Mouse (Mus musculus) intestine, embryonic 15.5 days (tissue): ENCODE results near the gene 1700019N19Rik. TPM values are rescaled to one million over a fixed set of nuclear protein-coding genes. Genes with fewer than 3 reads are reported as not detected.

Source experiments
- ATAC-seq: fragments of 200-750 bp; cut with Nextera tagmentation; 2 replicates; pipeline ENCODE4 v1.8.0; 2017; ENCODE audit warnings: moderate TSS enrichment, moderate library complexity
- H3K27ac ChIP-seq: fragments of 300-500 bp; sonication (generic); 2 replicates; pipeline ENCODE4 v1.5.1; 2015; ENCODE audit warnings: mild to moderate bottlenecking, inconsistent platforms
- H3K27me3 ChIP-seq: fragments of 300-500 bp; sonication (generic); replicated peaks from 2 replicates; pipeline ENCODE4 v1.6.1; 2015; ENCODE audit warnings: inconsistent platforms
- H3K36me3 ChIP-seq: fragments of 300-500 bp; sonication (generic); 2 replicates; pipeline ENCODE4 v1.6.1; 2015; ENCODE audit warnings: inconsistent platforms
- H3K4me1 ChIP-seq: fragments of 300-500 bp; sonication (generic); replicated peaks from 2 replicates; pipeline ENCODE4 v1.6.1; 2015; ENCODE audit warnings: inconsistent platforms
- H3K4me2 ChIP-seq: fragments of 300-500 bp; sonication (generic); replicated peaks from 2 replicates; pipeline ENCODE4 v1.6.1; 2015; ENCODE audit warnings: mild to moderate bottlenecking, inconsistent platforms
- H3K4me3 ChIP-seq: fragments of 300-500 bp; sonication (generic); replicated peaks from 2 replicates; pipeline ENCODE4 v1.5.1; 2015; ENCODE audit warnings: inconsistent platforms
- H3K9ac ChIP-seq: fragments of 300-500 bp; sonication (generic); 2 replicates; pipeline ENCODE4 v1.6.1; 2015; ENCODE audit warnings: inconsistent platforms
- H3K9me3 ChIP-seq: fragments of 300-500 bp; sonication (generic); 2 replicates; pipeline ENCODE4 v1.6.1; 2016; ENCODE audit warnings: inconsistent platforms
- WGBS: fragments of 180-500 bp; shearing (Covaris S2); methylation state at CpG from one replicate; pipeline ENCODE4 v1.1.7; 2015; 5-methylcytosine and 5-hydroxymethylcytosine counted together
- polyA plus RNA-seq: library from polyadenylated mRNA; unstranded; fragments of >200 nt; fragmentation: Nextera tagmentation; extraction: Ambion mirVana; gene quantifications from 2 replicates; pipeline ENCODE4 v1.2.1, GENCODE M21; 2015

Gene 1700019N19Rik
- polyA plus RNA-seq, 1 experiment from 2014 or later = not detected

DNA sequence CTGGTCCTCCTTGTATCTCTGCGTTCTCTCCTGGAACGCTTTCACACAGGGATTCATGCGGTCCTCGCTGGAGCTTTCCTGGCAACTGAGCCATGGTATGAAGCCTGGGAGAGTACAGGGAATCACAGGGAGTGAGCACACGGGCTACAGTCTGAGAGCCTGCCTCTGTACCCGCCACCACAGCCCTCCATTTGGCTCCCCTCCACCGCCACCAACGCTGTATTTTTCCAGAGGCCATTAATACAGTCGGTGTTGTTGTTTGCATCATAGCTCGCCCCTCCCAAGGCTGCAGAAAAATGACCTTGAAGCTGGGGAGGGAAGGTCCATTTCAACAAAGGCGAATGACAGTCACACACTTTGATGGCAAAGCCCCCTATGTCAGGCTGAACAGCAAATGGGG, 5.1 kb downstream of the 1700019N19Rik start:
- ATAC-seq = no peak
- no peak overlapping the region for H3K4me2 ChIP-seq
- no peak overlapping the region for H3K4me3 ChIP-seq
- H3K27me3 ChIP-seq = no peaks in the 10 kb centered on the region
- no peaks in the 10 kb centered on the region for H3K4me1 ChIP-seq
- no peak overlapping the region for H3K9ac ChIP-seq
- 80% methylated on average over 11 of the region's 11 CpGs for WGBS
- no peaks in the 10 kb centered on the region for H3K9me3 ChIP-seq
- H3K36me3 ChIP-seq = no peaks in the 10 kb centered on the region
- H3K27ac ChIP-seq = no peak overlapping the region

- no peaks in the 10 kb centered on the region for H3K27me3 ChIP-seq
- no peaks in the 10 kb centered on the region for H3K4me1 ChIP-seq
- no peaks in the 10 kb centered on the region for H3K9me3 ChIP-seq
- no peaks in the 10 kb centered on the region for H3K36me3 ChIP-seq
- WGBS = 49% methylated on average over 7 of the region's 7 CpGs
- H3K4me3 ChIP-seq = no peak overlapping the region
- no peak overlapping the region for H3K27ac ChIP-seq
- no peak overlapping the region for H3K4me2 ChIP-seq
- ATAC-seq = no peak
- no peak overlapping the region for H3K9ac ChIP-seq
Measured at GRCm38 (mm10) chr19:58783938-58784337, 10.3 kb downstream of the 1700019N19Rik start.

GRCm38 (mm10) chr19:58781566-58781965, 12.7 kb downstream of the 1700019N19Rik start:
- H3K4me1 ChIP-seq = no peaks in the 10 kb centered on the region
- H3K36me3 ChIP-seq = no peaks in the 10 kb centered on the region
- H3K9ac ChIP-seq = no peak overlapping the region
- H3K27ac ChIP-seq = no peak overlapping the region
- WGBS = 76% methylated on average over 4 of the region's 4 CpGs
- H3K4me3 ChIP-seq = no peak overlapping the region
- no peaks in the 10 kb centered on the region for H3K9me3 ChIP-seq
- no peak for ATAC-seq
- no peak overlapping the region for H3K4me2 ChIP-seq
- H3K27me3 ChIP-seq = no peaks in the 10 kb centered on the region

DNA sequence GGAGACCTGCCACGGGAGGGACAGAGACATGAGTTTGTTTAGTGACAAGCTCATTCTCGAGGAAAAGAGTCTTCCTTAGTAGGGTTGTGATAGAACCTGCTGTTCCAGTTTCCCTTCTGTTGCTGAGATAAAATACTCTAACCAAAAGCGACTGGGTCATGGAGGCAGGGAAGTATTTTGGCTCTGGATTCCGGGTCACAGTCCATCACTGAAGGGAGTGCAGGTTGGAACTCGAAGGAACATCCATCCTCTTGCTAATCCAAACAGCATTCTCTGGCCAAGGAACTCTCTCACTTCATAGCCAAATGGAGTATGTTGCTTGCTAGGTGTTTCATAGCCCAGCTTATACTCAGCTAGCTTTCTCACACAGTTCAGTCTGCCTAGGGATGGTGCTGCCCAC, 17.8 kb downstream of the 1700019N19Rik start:
- no peak for ATAC-seq

DNA sequence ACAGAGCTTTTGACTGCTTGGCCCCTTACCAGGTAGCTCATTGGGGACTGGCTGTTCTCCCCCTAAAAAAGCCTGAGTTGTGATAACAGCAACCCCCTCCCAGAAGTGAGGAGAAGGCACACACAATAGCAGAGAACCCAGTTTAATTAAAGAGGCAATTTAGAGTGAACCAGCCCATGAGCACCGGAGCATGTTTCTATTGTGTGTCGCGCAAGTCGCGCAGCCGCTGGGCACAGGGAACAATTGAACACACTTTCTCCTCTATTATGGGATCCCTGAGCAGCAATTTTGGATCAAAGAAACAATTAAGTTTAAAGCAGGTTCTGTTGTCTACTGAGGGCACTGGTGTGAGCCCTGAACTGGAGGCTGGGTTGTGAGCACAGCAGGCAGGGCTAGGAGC, 26.9 kb downstream of the 1700019N19Rik start:
- H3K9ac ChIP-seq = no peak overlapping the region
- no peak for ATAC-seq
- no peak overlapping the region for H3K27ac ChIP-seq
- WGBS = 94% methylated on average over 6 of the region's 6 CpGs
- H3K4me2 ChIP-seq = no peak overlapping the region
- no peaks in the 10 kb centered on the region for H3K9me3 ChIP-seq
- H3K36me3 ChIP-seq = no peaks in the 10 kb centered on the region
- peaks cover 8% of the 10 kb centered on the region for H3K4me1 ChIP-seq
- H3K4me3 ChIP-seq = no peak overlapping the region
- no peaks in the 10 kb centered on the region for H3K27me3 ChIP-seq

More for the DNA sequence above, 17.8 kb downstream of the 1700019N19Rik start:
- H3K36me3 ChIP-seq = no peaks in the 10 kb centered on the region
- H3K4me3 ChIP-seq = no peak overlapping the region
- no peaks in the 10 kb centered on the region for H3K27me3 ChIP-seq
- WGBS = 59% methylated on average over 5 of the region's 5 CpGs
- H3K27ac ChIP-seq = no peak overlapping the region
- H3K9ac ChIP-seq = no peak overlapping the region
- no peak overlapping the region for H3K4me2 ChIP-seq
- no peaks in the 10 kb centered on the region for H3K9me3 ChIP-seq
- H3K4me1 ChIP-seq = no peaks in the 10 kb centered on the region

DNA sequence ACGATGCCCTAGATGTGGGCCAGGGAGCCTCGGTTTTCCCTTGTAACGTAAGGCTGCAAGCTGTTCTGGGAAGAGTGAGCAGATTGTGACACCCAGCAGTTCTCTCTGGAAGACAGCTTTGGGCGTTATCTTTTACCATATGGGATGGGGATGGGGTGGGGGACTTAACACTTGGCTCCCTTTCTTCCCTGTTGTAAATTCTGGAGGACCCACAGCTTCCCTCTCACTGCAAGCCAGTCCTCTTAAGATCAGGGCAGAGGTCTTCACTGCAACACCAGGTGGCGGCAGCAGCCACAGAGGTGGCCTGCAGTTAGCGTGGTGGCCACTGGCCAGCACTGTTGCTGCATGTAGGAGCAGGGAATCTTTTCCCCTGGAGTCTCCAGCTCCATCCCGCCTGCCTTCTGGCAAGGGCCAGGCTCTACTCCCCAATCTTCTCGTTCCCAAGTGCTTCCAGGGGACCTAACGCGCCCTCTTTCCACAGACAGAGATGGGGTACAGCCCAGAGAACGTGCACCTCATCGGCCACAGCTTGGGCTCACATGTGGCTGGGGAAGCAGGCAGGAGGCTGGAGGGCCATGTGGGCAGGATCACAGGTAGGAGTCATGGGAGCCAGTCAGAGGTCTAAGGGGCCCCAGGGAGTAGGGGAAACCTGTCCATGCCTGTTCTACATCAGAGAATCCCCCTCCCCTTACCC, 31.3 kb downstream of the 1700019N19Rik start:
- H3K36me3 ChIP-seq = no peaks in the 10 kb centered on the region
- peak; percentile 35 for ATAC-seq
- no peak overlapping the region for H3K9ac ChIP-seq
- WGBS = 14% methylated on average over 12 of the region's 12 CpGs
- no peaks in the 10 kb centered on the region for H3K9me3 ChIP-seq
- no peak overlapping the region for H3K4me3 ChIP-seq
- H3K27ac ChIP-seq = no peak overlapping the region
- peaks cover 15% of the 10 kb centered on the region for H3K4me1 ChIP-seq
- no peaks in the 10 kb centered on the region for H3K27me3 ChIP-seq
- H3K4me2 ChIP-seq = no peak overlapping the region; the same call in 1 of the 2 replicates

DNA sequence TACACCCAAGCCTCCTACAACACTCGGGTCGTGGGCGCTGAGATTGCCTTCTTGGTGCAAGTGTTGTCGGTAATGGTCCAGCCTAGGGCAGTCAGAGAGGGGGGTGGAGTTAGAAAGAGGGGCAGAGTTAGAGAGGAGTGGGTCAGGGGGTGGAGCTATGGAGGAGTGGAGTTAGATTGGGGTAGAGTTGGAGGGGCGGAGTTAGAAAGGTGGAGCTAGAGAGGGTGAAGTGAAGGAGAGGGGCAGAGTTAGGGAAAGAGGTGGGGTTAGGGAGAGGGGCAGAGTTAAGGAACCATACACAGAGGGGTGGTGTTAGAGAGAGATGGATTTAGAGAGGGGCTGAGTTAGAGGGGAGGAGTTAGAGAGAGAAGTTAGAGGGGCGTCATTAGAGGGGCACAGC, 31.9 kb downstream of the 1700019N19Rik start:
- H3K4me1 ChIP-seq = peaks cover 15% of the 10 kb centered on the region
- ATAC-seq = no peak
- no peaks in the 10 kb centered on the region for H3K27me3 ChIP-seq
- H3K9ac ChIP-seq = no peak overlapping the region
- no peak overlapping the region for H3K4me2 ChIP-seq
- no peak overlapping the region for H3K4me3 ChIP-seq
- no peaks in the 10 kb centered on the region for H3K36me3 ChIP-seq
- no peaks in the 10 kb centered on the region for H3K9me3 ChIP-seq
- 47% methylated on average over 6 of the region's 6 CpGs for WGBS
- no peak overlapping the region for H3K27ac ChIP-seq

DNA sequence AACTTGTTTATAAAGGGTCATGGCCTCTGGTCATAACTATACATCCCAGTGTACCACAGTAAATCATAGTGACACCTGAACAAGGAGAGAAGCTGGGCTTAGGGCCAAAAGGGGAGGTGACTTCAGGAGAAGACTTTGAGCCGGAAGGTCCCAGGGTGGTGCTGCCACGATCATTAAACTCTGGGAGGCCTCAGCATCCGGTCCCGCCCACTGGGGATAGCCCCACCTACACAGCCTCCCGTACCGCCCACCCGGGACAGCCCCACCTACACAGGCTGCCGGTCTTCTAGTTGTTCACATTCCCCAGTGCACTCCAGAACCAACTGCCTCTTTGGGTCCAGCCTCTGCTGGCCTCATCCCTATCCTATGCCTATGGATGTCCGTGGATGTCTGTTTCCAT, 34.8 kb downstream of the 1700019N19Rik start, which contains the start of gene Pnliprp2:
Gene Pnliprp2, plus strand, starts transcription at position 297 of the 400 bp plus-strand sequence.
- peak; percentile 98 for ATAC-seq
- Histone ChIP-seq H3K9me3 (no peaks in the 10 kb centered on the region), H3K4me2 (no peak within 1 kb of the TSS), H3K9ac (no peak within 1 kb of the TSS), H3K36me3 (no peaks in the 10 kb centered on the region), H3K27ac (peak within 1 kb of the TSS; percentile 54; the same call in 1 of the 2 replicates), H3K27me3 (no peaks in the 10 kb centered on the region), H3K4me3 (no peak within 1 kb of the TSS), H3K4me1 (peaks cover 15% of the 10 kb centered on the region)
- 38% methylated on average over 9 of the region's 9 CpGs for WGBS

DNA sequence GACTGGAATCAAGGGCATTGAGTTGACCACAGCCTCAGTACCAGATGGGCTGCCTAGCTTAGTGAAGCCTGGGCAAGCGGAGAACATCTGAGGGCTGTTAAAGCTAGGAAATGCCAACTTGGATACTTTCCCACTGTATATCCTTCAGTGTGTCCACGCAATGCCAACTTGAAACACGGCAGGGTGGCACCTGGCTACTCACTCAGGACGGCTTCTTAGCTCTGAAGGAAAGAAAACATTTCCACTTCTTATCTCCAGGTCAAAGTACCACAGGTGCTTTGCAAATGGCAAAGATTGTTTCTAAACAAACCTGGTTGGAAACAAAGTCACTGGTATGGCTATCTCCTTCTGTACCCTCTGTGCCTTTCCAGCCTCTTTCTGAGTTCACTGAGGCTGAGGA, 35.4 kb downstream of the 1700019N19Rik start:
- Histone ChIP-seq H3K9me3 (no peaks in the 10 kb centered on the region), H3K9ac (no peak overlapping the region), H3K4me1 (peaks cover 15% of the 10 kb centered on the region), H3K27ac (peak overlapping the region; percentile 54; the same call in 1 of the 2 replicates), H3K36me3 (no peaks in the 10 kb centered on the region), H3K4me2 (no peak overlapping the region), H3K4me3 (no peak overlapping the region), H3K27me3 (no peaks in the 10 kb centered on the region)
- ATAC-seq = peak; percentile 66
- WGBS = 63% methylated on average over 4 of the region's 4 CpGs

DNA sequence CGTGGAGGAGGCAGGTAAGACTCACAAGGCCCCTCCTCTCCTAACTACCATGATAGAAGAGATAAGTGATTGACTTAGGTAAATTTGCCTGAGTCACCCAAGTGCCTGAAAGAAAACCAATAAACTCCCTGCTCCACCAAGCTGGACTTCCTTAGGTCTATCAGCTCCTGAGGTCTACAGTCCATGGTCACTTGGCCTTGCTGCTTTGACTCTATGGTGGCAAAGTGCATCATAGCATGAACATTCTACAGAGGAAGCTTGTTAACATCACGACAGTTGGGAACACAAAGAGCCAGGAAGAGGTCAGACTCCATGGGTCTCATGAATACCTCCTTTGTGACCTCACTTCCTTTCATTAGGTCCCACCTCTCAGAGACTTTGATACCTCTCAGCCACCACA, 42.8 kb downstream of the 1700019N19Rik start:
- WGBS = 60% methylated on average over 2 of the region's 2 CpGs
- H3K4me2 ChIP-seq = no peak overlapping the region
- no peak overlapping the region for H3K9ac ChIP-seq
- no peaks in the 10 kb centered on the region for H3K9me3 ChIP-seq
- no peaks in the 10 kb centered on the region for H3K27me3 ChIP-seq
- no peaks in the 10 kb centered on the region for H3K4me1 ChIP-seq
- ATAC-seq = no peak
- no peak overlapping the region for H3K27ac ChIP-seq
- no peak overlapping the region for H3K4me3 ChIP-seq
- no peaks in the 10 kb centered on the region for H3K36me3 ChIP-seq

- Histone ChIP-seq H3K27ac (no peak overlapping the region), H3K9ac (no peak overlapping the region), H3K4me2 (no peak overlapping the region), H3K4me1 (no peaks in the 10 kb centered on the region), H3K9me3 (no peaks in the 10 kb centered on the region), H3K27me3 (no peaks in the 10 kb centered on the region), H3K4me3 (no peak overlapping the region), H3K36me3 (no peaks in the 10 kb centered on the region)
- no peak for ATAC-seq
- WGBS = 50% methylated on average over 2 of the region's 2 CpGs
Measured at GRCm38 (mm10) chr19:58750822-58751221, 43.4 kb downstream of the 1700019N19Rik start.

DNA sequence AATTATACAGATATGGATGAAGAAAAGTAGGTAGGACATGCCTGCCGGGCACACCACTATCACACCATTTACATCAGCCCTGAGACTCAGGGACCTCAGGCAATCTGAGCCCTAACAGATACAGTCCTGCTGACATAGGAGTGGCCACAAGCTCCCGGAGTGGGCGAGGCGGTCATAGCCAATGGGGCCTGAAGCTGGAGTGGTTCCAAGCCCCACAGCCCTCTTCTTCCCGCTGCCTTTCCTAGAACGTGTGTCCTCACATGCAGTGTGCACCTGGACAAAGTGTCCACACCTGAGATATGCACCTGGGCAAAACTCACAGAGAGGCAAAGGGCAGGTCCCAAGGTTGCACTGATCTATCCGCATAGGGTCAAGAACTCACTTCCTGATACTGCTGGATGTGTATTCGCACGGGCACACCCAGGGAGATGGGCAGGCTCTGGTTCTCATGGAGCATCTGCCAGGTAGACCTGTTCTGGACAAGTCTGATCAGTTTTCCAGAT, 46.7 kb downstream of the 1700019N19Rik start:
- no peak overlapping the region for H3K27ac ChIP-seq
- no peak overlapping the region for H3K4me3 ChIP-seq
- ATAC-seq = peak; percentile 42
- no peaks in the 10 kb centered on the region for H3K36me3 ChIP-seq
- no peaks in the 10 kb centered on the region for H3K27me3 ChIP-seq
- no peaks in the 10 kb centered on the region for H3K4me1 ChIP-seq
- H3K9me3 ChIP-seq = no peaks in the 10 kb centered on the region
- no peak overlapping the region for H3K4me2 ChIP-seq
- no peak overlapping the region for H3K9ac ChIP-seq
- WGBS = 72% methylated on average over 9 of the region's 9 CpGs

- no peaks in the 10 kb centered on the region for H3K4me1 ChIP-seq
- no peaks in the 10 kb centered on the region for H3K27me3 ChIP-seq
- H3K4me2 ChIP-seq = no peak overlapping the region
- no peak overlapping the region for H3K4me3 ChIP-seq
- ATAC-seq = peak; percentile 5; the same call in 1 of the 2 replicates
- no peak overlapping the region for H3K9ac ChIP-seq
- no peaks in the 10 kb centered on the region for H3K36me3 ChIP-seq
- 37% methylated on average over 4 of the region's 4 CpGs for WGBS
- H3K27ac ChIP-seq = no peak overlapping the region
- H3K9me3 ChIP-seq = no peaks in the 10 kb centered on the region
Measured at GRCm38 (mm10) chr19:58743736-58744135, 50.5 kb downstream of the 1700019N19Rik start.
